Mouse (Mus musculus): ENCODE data around the gene Tas2r126. TPM values are rescaled to one million over a fixed set of nuclear protein-coding genes. Genes with fewer than 3 reads are reported as not detected.

Gene Tas2r126
- not detected in 2 replicates for polyA plus RNA-seq (2012; ENCODE audit: low replicate concordance)

GRCm38 (mm10) chr6:42434446-42434845 is at the start of gene Tas2r126:
TSS of gene Tas2r126 (plus strand) at chr6:42434535.

GRCm38 (mm10) chr6:42399938-42400337 is 34.4 kb upstream of the Tas2r126 start, which contains the start of gene Tas2r143:
TSS of gene Tas2r143 (plus strand) at chr6:42400238.

GRCm38 (mm10) chr6:42405134-42405533 is 29.2 kb upstream of the Tas2r126 start, which contains the start of gene Tas2r135:
TSS of gene Tas2r135 (plus strand) at chr6:42405434.

GRCm38 (mm10) chr6:42465096-42465495 is 30.8 kb downstream of the Tas2r126 start, which contains the start of gene Olfr458:
TSS of gene Olfr458 (minus strand) at chr6:42465196.

GRCm38 (mm10) chr6:42476235-42476634 is 41.9 kb downstream of the Tas2r126 start, which contains the start of gene Olfr457:
TSS of gene Olfr457 (minus strand) at chr6:42476335.

Other genes starting within 250 kb of the Tas2r126 start
- gene Tas2r144, start 219.2 kb upstream of the Tas2r126 start, polyA plus RNA-seq (2012; ENCODE audit: low replicate concordance): not detected in 2 replicates
- 0.26 TPM in 1 of 2 replicates, not detected in the other for gene Gstk1, start 188.6 kb upstream of the Tas2r126 start, polyA plus RNA-seq (2012; ENCODE audit: low replicate concordance)
- gene Tmem139, start 172.6 kb upstream of the Tas2r126 start, polyA plus RNA-seq (2012; ENCODE audit: low replicate concordance): not detected in 2 replicates
- 2.2 and 3.8 TPM in 2 replicates for gene Casp2, start 169.6 kb upstream of the Tas2r126 start, polyA plus RNA-seq (2012; ENCODE audit: low replicate concordance)
- gene Clcn1, start 147.8 kb upstream of the Tas2r126 start, polyA plus RNA-seq (2012; ENCODE audit: low replicate concordance): 0.10 and 0.16 TPM in 2 replicates
- gene Fam131b, start 109.9 kb upstream of the Tas2r126 start, polyA plus RNA-seq (2012; ENCODE audit: low replicate concordance): not detected in 2 replicates
- gene Zyx, start 84.9 kb upstream of the Tas2r126 start, polyA plus RNA-seq (2012; ENCODE audit: low replicate concordance): 283 and 580 TPM in 2 replicates
- not detected in 2 replicates for gene Epha1, start 61.3 kb upstream of the Tas2r126 start, polyA plus RNA-seq (2012; ENCODE audit: low replicate concordance)
- gene Tas2r143, start 34.3 kb upstream of the Tas2r126 start, polyA plus RNA-seq (2012; ENCODE audit: low replicate concordance): not detected in 2 replicates
- gene Tas2r135, start 29.1 kb upstream of the Tas2r126 start, polyA plus RNA-seq (2012; ENCODE audit: low replicate concordance): not detected in 2 replicates
- gene Olfr458, start 30.7 kb downstream of the Tas2r126 start, polyA plus RNA-seq (2012; ENCODE audit: low replicate concordance): not detected in 2 replicates
- gene Olfr457, start 41.8 kb downstream of the Tas2r126 start, polyA plus RNA-seq (2012; ENCODE audit: low replicate concordance): not detected in 2 replicates
- not detected in 2 replicates for gene Olfr456, start 52.7 kb downstream of the Tas2r126 start, polyA plus RNA-seq (2012; ENCODE audit: low replicate concordance)
- not detected in 2 replicates for gene Olfr455, start 113.1 kb downstream of the Tas2r126 start, polyA plus RNA-seq (2012; ENCODE audit: low replicate concordance)
- gene Tcaf3, start 163.2 kb downstream of the Tas2r126 start, polyA plus RNA-seq (2012; ENCODE audit: low replicate concordance): not detected in 2 replicates
- gene Tcaf2, start 210.7 kb downstream of the Tas2r126 start, polyA plus RNA-seq (2012; ENCODE audit: low replicate concordance): not detected in 2 replicates